Mouse (Mus musculus) urinary bladder, postnatal 10 days (tissue): Measurements from ENCODE around the gene Sirt2.

Experiments
- DNase-seq: peaks from one replicate; pipeline ENCODE4 v3.0.0; 2022; ENCODE audit warnings: low spot score

The Sirt2 gene

GRCm38 (mm10) chr7:28836936-28837335 lies 70.4 kb downstream of the Sirt2 start:
- no peak for DNase-seq
